Mouse (Mus musculus) stomach, embryonic 14.5 days (tissue): ENCODE results near the gene Rara. TPM values are rescaled to one million over a fixed set of nuclear protein-coding genes. Genes with fewer than 3 reads are reported as not detected.

Experiments
- ATAC-seq: fragments of 200-750 bp; cut with Nextera tagmentation; 2 replicates; pipeline ENCODE4 v1.8.0; 2017; ENCODE audit warnings: low read depth, moderate TSS enrichment; ENCODE audit not compliant: insufficient number of reproducible peaks, insufficient read depth, low FRiP score
- H3K27ac ChIP-seq: fragments of 300-500 bp; sonication (generic); 2 replicates; pipeline ENCODE4 v1.5.1; 2014; ENCODE audit warnings: mild to moderate bottlenecking, low read length, moderate library complexity, mixed read lengths
- H3K27me3 ChIP-seq: fragments of 300-500 bp; sonication (generic); 2 replicates; pipeline ENCODE4 v1.6.1; 2014; ENCODE audit warnings: low read length, control low read depth, mixed read lengths; ENCODE audit not compliant: control insufficient read depth, insufficient read depth
- H3K36me3 ChIP-seq: fragments of 300-500 bp; sonication (generic); 2 replicates; pipeline ENCODE4 v1.6.1; 2014; ENCODE audit warnings: mild to moderate bottlenecking, control low read depth, low read length, moderate library complexity, mixed read lengths; ENCODE audit not compliant: control insufficient read depth, insufficient read depth
- H3K4me1 ChIP-seq: fragments of 300-500 bp; sonication (generic); 2 replicates; pipeline ENCODE4 v1.6.1; 2014; ENCODE audit warnings: low read length, control low read depth, mixed read lengths; ENCODE audit not compliant: control insufficient read depth, insufficient read depth
- H3K4me2 ChIP-seq: fragments of 300-500 bp; sonication (generic); replicated peaks from 2 replicates; pipeline ENCODE4 v1.6.1; 2014; ENCODE audit warnings: low read depth, low read length, control low read depth
- H3K4me3 ChIP-seq: fragments of 300-500 bp; sonication (generic); 2 replicates; pipeline ENCODE4 v1.5.1; 2014; ENCODE audit warnings: low read depth, low read length, control low read depth
- H3K9ac ChIP-seq: fragments of 300-500 bp; sonication (generic); replicated peaks from 2 replicates; pipeline ENCODE4 v1.6.1; 2014; ENCODE audit warnings: low read depth, mild to moderate bottlenecking, control low read depth, low read length, moderate library complexity, mixed read lengths
- H3K9me3 ChIP-seq: fragments of 300-500 bp; sonication (generic); 2 replicates; pipeline ENCODE4 v1.6.1; 2016; ENCODE audit warnings: low read depth, low read length, control low read depth; ENCODE audit not compliant: control insufficient read depth
- WGBS: fragments of 180-500 bp; shearing (Covaris S2); extraction: QIAGEN DNeasy Blood & Tissue Kit; methylation state at CpG from one replicate; pipeline ENCODE4 v1.1.7; 2014; 5-methylcytosine and 5-hydroxymethylcytosine counted together
- polyA plus RNA-seq: library from polyadenylated mRNA; unstranded; fragments of >200 nt; fragmentation: Nextera tagmentation; extraction: Ambion mirVana; gene quantifications from 2 replicates; pipeline ENCODE4 v1.2.1, GENCODE M21; 2014

The Rara gene
- polyA plus RNA-seq, 1 experiment from 2014 or later, result 54.0 TPM

DNA sequence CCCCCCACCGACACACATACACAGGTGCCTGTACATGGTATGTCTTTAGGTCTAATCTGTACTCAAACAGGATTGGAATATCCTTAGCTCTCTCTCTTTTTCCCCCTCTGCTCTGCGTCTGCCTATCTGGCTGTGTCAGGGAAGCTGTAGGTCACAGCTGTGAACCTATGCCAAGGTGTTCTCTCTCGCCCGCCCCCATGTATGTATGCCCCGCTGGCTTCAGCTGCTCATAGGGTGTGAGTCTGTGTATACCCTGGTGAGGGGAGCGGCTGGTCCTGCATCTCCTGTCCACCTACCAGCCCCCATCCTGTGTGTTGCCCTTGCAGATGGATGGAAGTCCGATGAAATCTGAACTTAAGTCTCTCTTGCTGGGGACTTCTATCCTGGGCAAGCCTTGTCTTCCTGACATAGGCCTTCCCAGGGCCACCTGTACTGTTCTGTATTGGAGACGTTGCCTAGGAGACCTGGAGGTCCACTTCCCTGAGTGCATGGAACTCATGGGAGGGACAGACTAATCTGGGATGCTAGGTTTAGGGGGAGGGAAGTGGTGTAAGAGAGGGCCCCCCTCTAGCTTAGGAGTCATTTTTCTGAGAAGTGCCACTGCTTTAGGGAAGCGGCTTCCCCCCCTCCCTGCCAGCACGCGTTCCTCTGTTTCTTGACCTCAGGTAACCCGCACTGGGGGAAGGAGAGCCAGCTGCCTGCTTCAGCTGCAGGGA lies 21.8 kb downstream of the Rara start:
- 54% methylated on average over 12 of the region's 12 CpGs for WGBS
- Histone ChIP-seq H3K36me3 (peaks cover 8% of the 10 kb centered on the region), H3K4me2 (no peak overlapping the region), H3K27me3 (no peaks in the 10 kb centered on the region), H3K9ac (no peak overlapping the region), H3K4me3 (no peak overlapping the region), H3K4me1 (peaks cover 76% of the 10 kb centered on the region), H3K27ac (no peak overlapping the region), H3K9me3 (no peaks in the 10 kb centered on the region)
- no peak for ATAC-seq

DNA sequence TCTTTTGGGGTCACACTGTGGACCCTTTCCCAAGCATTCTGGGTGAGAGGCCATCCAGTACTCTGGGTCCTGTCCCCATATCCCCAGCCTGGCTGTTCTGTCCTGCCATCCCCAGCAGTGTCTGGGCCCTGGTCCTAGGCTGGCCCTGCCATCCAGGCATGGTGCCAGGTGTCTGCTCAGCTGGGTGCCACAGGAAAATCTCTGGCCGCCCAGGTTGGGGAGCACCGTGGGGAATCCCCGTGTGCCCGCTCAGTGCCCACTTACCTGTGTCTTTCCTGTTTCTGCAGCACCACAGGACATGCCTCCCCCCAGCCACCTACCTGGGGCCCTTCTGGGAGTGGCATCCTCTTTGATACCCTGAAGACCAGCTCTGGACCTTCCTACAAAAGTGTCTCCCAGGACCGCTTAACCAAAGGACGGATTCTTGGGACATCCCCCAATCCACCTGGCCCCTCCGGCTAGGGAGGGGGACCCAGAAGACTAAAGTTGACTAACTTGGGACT lies 22.4 kb downstream of the Rara start:
- no peak overlapping the region for H3K9ac ChIP-seq

DNA sequence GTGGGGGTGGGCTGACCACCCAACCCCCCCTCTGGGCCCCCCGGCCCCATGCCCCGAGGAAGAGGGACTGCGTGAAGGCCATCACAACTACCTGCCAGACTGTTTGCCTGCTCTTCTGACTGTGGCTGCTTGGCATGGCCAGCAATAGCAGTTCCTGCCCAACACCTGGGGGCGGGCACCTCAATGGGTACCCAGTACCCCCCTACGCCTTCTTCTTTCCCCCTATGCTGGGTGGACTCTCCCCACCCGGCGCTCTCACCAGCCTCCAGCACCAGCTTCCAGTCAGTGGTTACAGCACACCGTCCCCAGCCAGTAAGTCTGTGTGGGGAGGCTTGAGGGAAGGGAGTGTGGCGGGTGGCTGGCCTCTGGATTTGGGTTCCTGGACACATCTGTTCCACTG lies 22.9 kb downstream of the Rara start:
- peaks cover 76% of the 10 kb centered on the region for H3K4me1 ChIP-seq
- peak overlapping the region; percentile 75; the same call in 1 of the 2 replicates for H3K27ac ChIP-seq
- ATAC-seq, result no peak
- no peaks in the 10 kb centered on the region for H3K27me3 ChIP-seq
- no peak overlapping the region for H3K9ac ChIP-seq
- H3K4me2 ChIP-seq, result no peak overlapping the region
- no peaks in the 10 kb centered on the region for H3K9me3 ChIP-seq
- WGBS, result 79% methylated on average over 9 of the region's 9 CpGs
- H3K36me3 ChIP-seq, result peaks cover 8% of the 10 kb centered on the region
- H3K4me3 ChIP-seq, result no peak overlapping the region

More for the DNA sequence above, 22.4 kb downstream of the Rara start:
- H3K27me3 ChIP-seq, result no peaks in the 10 kb centered on the region
- peaks cover 8% of the 10 kb centered on the region for H3K36me3 ChIP-seq
- no peak overlapping the region for H3K4me3 ChIP-seq
- H3K27ac ChIP-seq, result no peak overlapping the region; the same call in 1 of the 2 replicates
- WGBS, result 81% methylated on average over 7 of the region's 7 CpGs
- ATAC-seq, result no peak
- H3K4me2 ChIP-seq, result no peak overlapping the region
- peaks cover 76% of the 10 kb centered on the region for H3K4me1 ChIP-seq
- no peaks in the 10 kb centered on the region for H3K9me3 ChIP-seq

DNA sequence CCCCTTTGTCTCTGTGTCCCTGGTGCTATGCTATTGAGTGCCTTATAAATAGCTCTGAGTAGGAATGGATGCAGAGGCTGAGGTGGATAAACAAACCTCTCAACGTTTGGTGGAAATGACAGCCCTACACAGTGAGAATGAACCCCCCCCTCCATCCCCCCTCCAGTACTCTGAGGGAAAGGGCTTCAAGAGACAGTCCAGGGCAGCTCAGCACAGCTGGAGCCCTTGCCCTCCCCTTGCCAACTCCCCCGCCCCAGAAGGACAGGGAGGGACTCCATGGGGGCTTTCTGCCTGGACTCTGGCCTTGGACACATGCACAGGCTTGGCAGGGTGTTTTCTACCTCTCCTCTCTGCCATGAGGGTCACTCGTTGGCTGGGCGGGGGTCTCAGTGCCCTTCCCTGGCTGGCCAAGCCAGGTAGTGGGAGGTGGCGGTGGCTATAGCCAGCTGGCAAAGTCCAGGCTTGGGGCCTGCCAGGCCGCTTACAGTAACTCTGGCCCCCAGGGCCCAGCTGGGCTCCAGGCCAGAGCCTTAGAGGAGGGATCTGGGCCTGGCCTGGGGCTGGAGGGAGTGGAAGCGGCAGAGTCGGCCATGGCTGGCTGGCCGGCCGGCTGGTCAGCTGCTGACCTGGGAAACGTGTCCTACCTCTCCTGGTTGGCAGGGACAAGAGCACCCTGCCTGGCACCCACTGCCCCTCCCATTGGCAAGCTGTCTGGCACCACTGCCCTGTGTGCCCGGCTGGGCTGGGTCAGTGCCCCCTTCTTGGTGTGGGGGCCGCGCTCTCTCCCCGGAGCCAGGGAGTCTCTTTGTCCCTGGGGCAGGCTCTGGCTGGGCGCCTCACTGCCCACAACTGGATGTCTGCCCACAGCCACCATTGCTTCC lies 23.6 kb downstream of the Rara start:
- 65% methylated on average over 15 of the region's 16 CpGs for WGBS
- H3K4me1 ChIP-seq, result peaks cover 71% of the 10 kb centered on the region
- no peak overlapping the region; the same call in 1 of the 2 replicates for H3K9ac ChIP-seq
- ATAC-seq, result no peak
- H3K9me3 ChIP-seq, result no peaks in the 10 kb centered on the region
- H3K27ac ChIP-seq, result peak overlapping the region; percentile 75; the same call in 1 of the 2 replicates
- H3K4me3 ChIP-seq, result no peak overlapping the region
- peaks cover 8% of the 10 kb centered on the region for H3K36me3 ChIP-seq
- H3K27me3 ChIP-seq, result no peaks in the 10 kb centered on the region
- H3K4me2 ChIP-seq, result no peak overlapping the region

DNA sequence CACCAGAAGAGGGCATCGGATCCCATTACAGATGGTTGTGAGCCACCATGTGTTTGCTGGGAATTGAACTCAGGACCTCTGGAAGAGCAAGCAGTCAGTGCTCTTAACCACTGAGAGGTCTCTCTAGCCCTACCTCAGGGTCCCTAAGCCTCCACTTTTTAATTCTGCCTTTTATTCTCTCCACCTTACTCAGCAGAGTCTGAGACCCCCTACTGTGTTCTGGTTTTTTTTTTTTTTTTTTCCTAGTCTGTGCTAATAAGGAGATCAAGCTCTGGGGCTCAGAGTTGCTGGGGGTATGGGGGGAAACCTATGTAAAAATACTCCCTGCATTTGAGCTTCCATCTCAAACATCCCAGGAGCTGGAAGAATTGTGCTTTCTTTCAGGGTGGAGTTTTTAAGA lies 24.5 kb downstream of the Rara start:
- peaks cover 67% of the 10 kb centered on the region for H3K4me1 ChIP-seq
- ATAC-seq, result no peak
- H3K4me3 ChIP-seq, result no peak overlapping the region
- H3K27me3 ChIP-seq, result no peaks in the 10 kb centered on the region
- H3K27ac ChIP-seq, result peak overlapping the region; percentile 66; the same call in 1 of the 2 replicates
- H3K36me3 ChIP-seq, result peaks cover 16% of the 10 kb centered on the region
- H3K9me3 ChIP-seq, result no peaks in the 10 kb centered on the region
- H3K4me2 ChIP-seq, result no peak overlapping the region
- H3K9ac ChIP-seq, result no peak overlapping the region
- WGBS, result 88% methylated on average over 1 of the region's 1 CpGs

DNA sequence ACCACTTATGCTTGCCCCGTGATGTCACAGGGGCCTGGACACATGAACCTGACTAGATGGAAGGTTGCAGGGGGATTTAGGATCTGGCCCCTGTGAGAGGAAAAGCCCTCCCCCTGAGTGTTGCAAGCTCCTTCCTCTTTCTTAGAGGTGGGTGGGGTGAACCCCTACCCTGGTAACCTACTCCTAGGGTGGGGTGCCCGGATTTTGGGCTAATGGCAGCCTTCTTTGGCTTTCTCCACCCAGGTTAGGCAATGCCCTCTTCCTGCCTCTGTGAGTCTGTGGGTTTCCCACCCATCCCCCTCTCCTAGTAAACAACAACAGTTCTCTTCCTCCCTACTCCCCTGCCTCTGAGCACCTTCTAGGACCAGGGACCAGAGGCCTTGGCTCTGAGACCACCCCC lies 25.1 kb downstream of the Rara start:
- WGBS, result 43% methylated on average over 2 of the region's 2 CpGs
- ATAC-seq, result no peak
- peaks cover 62% of the 10 kb centered on the region for H3K4me1 ChIP-seq
- no peaks in the 10 kb centered on the region for H3K9me3 ChIP-seq
- H3K4me2 ChIP-seq, result no peak overlapping the region
- H3K27ac ChIP-seq, result peak overlapping the region; percentile 66
- no peaks in the 10 kb centered on the region for H3K27me3 ChIP-seq
- no peak overlapping the region for H3K4me3 ChIP-seq
- H3K36me3 ChIP-seq, result peaks cover 16% of the 10 kb centered on the region
- H3K9ac ChIP-seq, result no peak overlapping the region

DNA sequence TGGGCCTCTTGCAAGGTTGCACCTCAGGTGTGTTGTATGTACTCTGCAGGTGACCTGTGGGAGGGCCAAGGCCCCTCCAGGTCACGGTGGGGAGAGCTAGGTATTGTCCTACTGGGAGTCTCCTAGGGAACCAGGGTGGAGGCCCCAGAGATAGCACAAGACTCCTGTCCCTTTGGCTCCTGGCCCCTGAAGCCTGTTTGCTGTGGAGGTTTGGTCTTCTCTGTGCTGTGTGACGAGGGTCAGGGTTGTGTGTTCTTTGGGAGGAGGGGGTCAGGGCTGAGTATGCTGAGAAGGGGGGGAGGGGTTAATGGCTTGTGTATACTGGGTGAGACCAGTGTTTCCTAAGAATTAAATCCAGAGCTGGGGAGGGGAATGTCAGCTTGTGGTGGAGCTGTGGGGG lies 25.7 kb downstream of the Rara start:
- ATAC-seq, result peak; percentile 83
- H3K9me3 ChIP-seq, result no peaks in the 10 kb centered on the region
- no peak overlapping the region for H3K4me3 ChIP-seq
- WGBS, result 24% methylated on average over 2 of the region's 2 CpGs
- no peak overlapping the region for H3K4me2 ChIP-seq
- H3K27ac ChIP-seq, result peak overlapping the region; percentile 88; the same call in 1 of the 2 replicates
- H3K27me3 ChIP-seq, result no peaks in the 10 kb centered on the region
- no peak overlapping the region for H3K9ac ChIP-seq
- H3K36me3 ChIP-seq, result peaks cover 16% of the 10 kb centered on the region
- peaks cover 56% of the 10 kb centered on the region for H3K4me1 ChIP-seq

DNA sequence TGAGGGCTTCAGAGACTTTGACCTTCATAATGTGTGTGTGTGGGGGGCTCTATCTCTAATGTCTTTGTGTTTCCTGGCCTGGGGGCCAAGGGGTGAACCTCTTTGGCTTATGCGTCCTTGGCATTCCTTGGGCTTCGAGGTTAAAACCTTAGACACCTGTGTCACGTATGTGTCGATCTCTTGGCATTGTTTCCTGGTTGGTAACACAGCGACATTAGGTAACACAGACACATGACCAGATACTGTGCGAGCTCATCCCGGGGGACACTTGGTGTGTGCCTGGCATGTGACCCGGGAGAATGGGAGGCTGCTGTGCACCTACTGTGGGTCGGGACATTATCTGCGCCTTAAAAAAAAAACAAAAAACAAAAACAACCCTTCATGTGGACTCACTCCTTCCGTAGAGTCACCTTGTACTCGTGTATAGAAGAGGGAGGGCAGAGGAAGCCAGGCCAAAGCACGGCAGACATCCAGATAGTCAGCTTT lies 26.3 kb downstream of the Rara start:
- no peaks in the 10 kb centered on the region for H3K9me3 ChIP-seq
- no peak for ATAC-seq
- H3K4me3 ChIP-seq, result no peak overlapping the region
- H3K27ac ChIP-seq, result peak overlapping the region; percentile 88
- no peak overlapping the region for H3K9ac ChIP-seq
- H3K4me2 ChIP-seq, result peak overlapping the region; percentile 31
- H3K27me3 ChIP-seq, result no peaks in the 10 kb centered on the region
- 15% methylated on average over 13 of the region's 13 CpGs for WGBS
- peaks cover 58% of the 10 kb centered on the region for H3K4me1 ChIP-seq
- H3K36me3 ChIP-seq, result peaks cover 16% of the 10 kb centered on the region
